ENCODE assay signal across 25 mouse cellular contexts in the genomic region with DNA sequence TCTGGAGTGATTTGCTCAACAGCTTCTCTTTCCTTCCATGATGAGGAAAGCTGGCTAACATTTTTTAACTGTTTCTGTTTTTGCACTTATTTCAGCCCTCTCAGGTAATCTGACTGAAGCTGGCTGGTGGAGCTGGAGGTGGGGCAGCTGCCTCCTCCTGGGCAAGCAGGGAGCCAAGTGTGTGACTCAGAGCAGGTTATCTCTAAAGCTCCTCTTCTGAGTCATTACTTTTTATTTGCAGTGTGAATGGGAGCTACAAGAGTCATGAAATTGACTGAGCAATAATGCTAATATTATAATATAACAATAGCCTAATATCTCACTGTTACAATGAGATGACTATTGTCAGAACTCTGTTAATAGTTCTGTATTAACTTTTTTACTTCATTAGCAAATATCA. TPM values are rescaled to one million over a fixed set of nuclear protein-coding genes. Genes with fewer than 3 reads are reported as not detected.
A peak's percentile ranks its signal among the peaks of the same experiment; 100 is the strongest.
DNase-seq lines count a peak whose midpoint lies in the region; ATAC-seq and TF ChIP-seq lines count a peak whose summit lies in the region.
"Had no signal": no experiment of that assay in that cellular context is flagged by ENCODE, and none has a peak within 500 bp of the region (broad histone marks: within the 10 kb centered on the region; RNA-seq: fewer than 3 reads in every experiment).

No protein-coding gene starts in this region.

- no peak overlapping the region for H3K27ac ChIP-seq in intestine, embryonic 15.5 days
- no peak overlapping the region for H3K27ac ChIP-seq in stomach, postnatal 0 days (replicated peaks)
- H3K27ac ChIP-seq: embryonic facial prominence, embryonic 10.5 days; forebrain, embryonic 13.5 days; heart, embryonic 13.5 days; hindbrain, postnatal 0 days had no signal

- DNase-seq in adrenal gland, adult 2 months, result peak; percentile 47
- no peak for DNase-seq in adrenal gland, postnatal 14 days
- DNase-seq in urinary bladder, postnatal 14 days (ENCODE audit: low spot score), result peak; percentile 51
- no peak for DNase-seq in urinary bladder, postnatal 25 days (ENCODE audit: low spot score)
- peak; percentile 46 for DNase-seq in stomach, postnatal 0 days (ENCODE audit: low spot score)
- no peak for DNase-seq in left cerebral cortex, postnatal 4 days
- DNase-seq: adrenal gland, adult 8-10 months; cerebellum, adult 2 months; cerebellum, postnatal 10 days; forebrain, postnatal 0 days; gastrocnemius, postnatal 14 days; heart, postnatal 36 days had no signal

- H3K4me1 ChIP-seq in intestine, embryonic 15.5 days (replicated peaks), result no peaks in the 10 kb centered on the region
- no peaks in the 10 kb centered on the region for H3K4me1 ChIP-seq in stomach, postnatal 0 days (replicated peaks; ENCODE audit: control insufficient read depth, insufficient read depth)
- H3K4me1 ChIP-seq: embryonic facial prominence, embryonic 10.5 days; forebrain, embryonic 13.5 days had no signal

- H3K27me3 ChIP-seq in intestine, embryonic 15.5 days (replicated peaks), result no peaks in the 10 kb centered on the region
- H3K27me3 ChIP-seq in stomach, postnatal 0 days (ENCODE audit: control insufficient read depth, insufficient read depth, low read length), result no peaks in the 10 kb centered on the region
- H3K27me3 ChIP-seq: forebrain, embryonic 13.5 days; heart, embryonic 13.5 days had no signal

- no peak overlapping the region for H3K9ac ChIP-seq in intestine, embryonic 15.5 days
- H3K9ac ChIP-seq in stomach, postnatal 0 days (ENCODE audit: low read length), result no peak overlapping the region
- H3K9ac ChIP-seq: forebrain, embryonic 13.5 days; forebrain, postnatal 0 days; heart, embryonic 13.5 days had no signal

- H3K36me3 ChIP-seq in intestine, embryonic 15.5 days, result no peaks in the 10 kb centered on the region
- no peaks in the 10 kb centered on the region for H3K36me3 ChIP-seq in stomach, postnatal 0 days (ENCODE audit: control insufficient read depth, insufficient read depth, low read length)
- H3K36me3 ChIP-seq: embryonic facial prominence, embryonic 10.5 days had no signal

- no peak; the same call in 1 of the 2 replicates for TF ChIP-seq CTCF in stomach, postnatal 0 days (IDR thresholded peaks at IDR 0.05; ENCODE audit: low read depth)

- no peak overlapping the region for H3K4me3 ChIP-seq in intestine, embryonic 15.5 days (replicated peaks)
- no peak overlapping the region for H3K4me3 ChIP-seq in stomach, postnatal 0 days (ENCODE audit: low read depth, low read length)
- H3K4me3 ChIP-seq: embryonic facial prominence, embryonic 10.5 days; forebrain, embryonic 13.5 days; heart, embryonic 13.5 days had no signal

- intact Hi-C loops in left cerebral cortex, postnatal 4 days (cut with DNase I), result no loop called here

- ATAC-seq in intestine, embryonic 15.5 days, result peak; percentile 87
- peak; percentile 90 for ATAC-seq in stomach, postnatal 0 days (ENCODE audit: low FRiP score, low TSS enrichment)
- no peak for ATAC-seq in monocyte, adult 5-6 weeks (replicated peaks; ENCODE audit: insufficient number of reproducible peaks, low FRiP score, low TSS enrichment, poor library complexity, severe bottlenecking)
- ATAC-seq: forebrain, embryonic 13.5 days; forebrain, postnatal 0 days; hindbrain, postnatal 0 days had no signal

- no peaks in the 10 kb centered on the region for H3K9me3 ChIP-seq in intestine, embryonic 15.5 days
- 0 out of 2 replicates have a peak, but pooled peaks cover 3% of the 10 kb centered on the region for H3K9me3 ChIP-seq in stomach, postnatal 0 days (ENCODE audit: control insufficient read depth, low read length)

- no peak overlapping the region for H3K4me2 ChIP-seq in intestine, embryonic 15.5 days (replicated peaks)
- H3K4me2 ChIP-seq in stomach, postnatal 0 days (replicated peaks; ENCODE audit: low read depth), result no peak overlapping the region
- H3K4me2 ChIP-seq: forebrain, embryonic 13.5 days; heart, embryonic 13.5 days had no signal

- TF ChIP-seq EP300 in stomach, postnatal 0 days (optimal IDR thresholded peaks at IDR 0.05), result no peak

RNA-seq across cellular contexts. Expression of a gene that starts 5.8 kb away (rescaled TPM):
- 10 to 100 TPM; 49.5 to 86.5 TPM for total RNA-seq in adrenal gland, adult 2 months (2021)
- polyA plus RNA-seq in adrenal gland, adult 2 months (2012; rRNA removed), result 23.1 and 24.9 TPM in 2 replicates
- total RNA-seq in adrenal gland, postnatal 14 days (2021), result 41.6 and 44.3 TPM in 2 replicates
- polyA plus RNA-seq in intestine, embryonic 15.5 days (2015; fragmentation: Nextera tagmentation; extraction: Ambion mirVana), result 34.7 and 39.9 TPM in 2 replicates
- 22.4 and 24.0 TPM in 2 replicates for polyA plus RNA-seq in stomach, postnatal 0 days (2015; fragmentation: Nextera tagmentation; extraction: Ambion mirVana)
- total RNA-seq in left cerebral cortex, postnatal 4 days (2021), result 1 to 10 TPM; 2.9 to 4.6 TPM
- 33.5 to 62.0 TPM (median 44.1 TPM) in 3 replicates for total RNA-seq in monocyte, adult 5-6 weeks (2017)

RNA-seq across cellular contexts. Expression of a gene that starts 36.9 kb away (rescaled TPM):
- total RNA-seq in adrenal gland, adult 2 months (2021), result not detected
- polyA plus RNA-seq in adrenal gland, adult 2 months (2012; rRNA removed), result not detected in 2 replicates
- total RNA-seq in adrenal gland, postnatal 14 days (2021), result not detected in 2 replicates
- not detected in 2 replicates for polyA plus RNA-seq in intestine, embryonic 15.5 days (2015; fragmentation: Nextera tagmentation; extraction: Ambion mirVana)
- polyA plus RNA-seq in stomach, postnatal 0 days (2015; fragmentation: Nextera tagmentation; extraction: Ambion mirVana), result not detected in 2 replicates
- not detected for total RNA-seq in left cerebral cortex, postnatal 4 days (2021)
- total RNA-seq in monocyte, adult 5-6 weeks (2017), result 1.4 TPM in 1 of 3 replicates, not detected in the others
- total RNA-seq: adrenal gland, adult 8-10 months; ES-E14; forebrain, postnatal 0 days; gastrocnemius, adult 18-20 months; gastrocnemius, postnatal 14 days; heart, postnatal 36 days; hindbrain, postnatal 0 days had no signal
- polyA plus RNA-seq: cerebellum, adult 2 months; embryonic facial prominence, embryonic 10.5 days; embryonic facial prominence, embryonic 14.5 days; forebrain, embryonic 13.5 days; forebrain, postnatal 0 days; gonadal fat pad, adult 2 months; heart, embryonic 13.5 days; heart, postnatal 0 days; hindbrain, embryonic 11.5 days; hindbrain, postnatal 0 days; intestine, embryonic 14.5 days had no signal

Comparison
In these comparisons a context has a peak if more than half of its experiments do, and no peak if none do; other contexts are left out.
1. DNase-seq: peak in adrenal gland, adult 2 months (single experiment), urinary bladder, postnatal 14 days (single experiment) and stomach, postnatal 0 days (single experiment); none in adrenal gland, postnatal 14 days (single experiment), urinary bladder, postnatal 25 days (single experiment) and left cerebral cortex, postnatal 4 days (single experiment).